Mouse (Mus musculus) CH12.LX (cell line): Measurements from ENCODE around the gene Slx4ip.

Experiments
- CTCF ChIP-seq, 2 experiments: IDR thresholded peaks in 1 of 2; conservative IDR thresholded peaks in 1 of 2; 2 replicates each; pipeline ENCODE4 v1.5.1; 2011 to 2012; ENCODE audit warnings: low read depth in 2 of 2, low read length in 2 of 2, improper control_type of control experiment in 1 of 2, inconsistent platforms in 1 of 2, mild to moderate bottlenecking in 1 of 2, moderate library complexity in 1 of 2
- HCFC1 ChIP-seq: IDR thresholded peaks from 2 replicates; pipeline ENCODE4 v1.6.1; 2012; ENCODE audit warnings: low read depth, mild to moderate bottlenecking, inconsistent platforms, low read length, improper control_type of control experiment
- POLR2A ChIP-seq: IDR thresholded peaks from 2 replicates; pipeline ENCODE4 v1.6.1; 2011; ENCODE audit warnings: low read depth, mild to moderate bottlenecking, improper control_type of control experiment, low read length
- SMC3 ChIP-seq: IDR thresholded peaks from 2 replicates; pipeline ENCODE4 v1.6.1; 2011; ENCODE audit warnings: low read depth, low read length, improper control_type of control experiment
- TCF12 ChIP-seq: IDR thresholded peaks from 2 replicates; pipeline ENCODE4 v1.6.1; 2014; ENCODE audit warnings: low read depth, mild to moderate bottlenecking, inconsistent platforms, low read length, improper control_type of control experiment
- ZC3H11A ChIP-seq: IDR thresholded peaks from 2 replicates; pipeline ENCODE4 v1.6.1; 2012; ENCODE audit warnings: low read depth, mild to moderate bottlenecking, inconsistent platforms, low read length, improper control_type of control experiment

DNA sequence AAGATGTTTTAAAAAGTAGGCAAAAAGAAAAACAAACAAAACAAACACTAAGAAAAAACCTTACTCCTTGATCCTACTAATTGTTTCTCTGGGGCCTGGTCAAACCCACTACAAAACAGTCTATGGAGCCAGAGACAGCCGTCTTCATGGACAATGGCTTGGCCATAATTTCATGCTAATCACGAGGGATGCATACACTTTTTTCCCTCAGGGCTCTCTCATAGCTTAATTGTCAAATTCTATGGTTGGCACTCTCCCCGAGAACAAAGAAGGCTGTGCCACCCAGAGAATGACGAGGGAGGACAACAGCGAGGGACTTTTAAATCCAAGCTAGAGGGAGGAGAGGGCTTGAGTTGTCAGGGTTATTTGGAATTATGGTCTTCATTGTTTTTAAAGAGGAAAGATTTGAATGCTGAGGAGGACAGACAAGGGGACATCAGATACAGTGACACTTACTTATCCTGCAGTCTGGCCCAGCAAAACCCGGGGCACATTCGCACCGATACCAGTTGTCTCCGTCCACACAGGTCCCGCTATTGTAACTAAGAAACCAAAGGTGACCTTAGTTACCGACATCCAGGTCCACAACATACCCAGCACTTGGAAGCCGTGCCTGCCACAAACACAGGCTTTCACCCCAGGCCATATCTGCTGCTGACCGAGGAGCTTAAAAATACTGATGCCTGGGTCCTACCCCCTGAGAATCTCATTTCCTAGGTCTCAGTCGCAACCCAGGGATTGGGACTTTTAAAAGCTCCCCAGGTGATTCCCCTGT, 195.8 kb downstream of the Slx4ip start:
- TF ChIP-seq CTCF (conservative IDR thresholded peaks at IDR 0.05 in 1 of 2, IDR thresholded peaks at IDR 0.05 in 1 of 2; ENCODE audit: low read depth in 2 of 2, low read length in 2 of 2) (no peak), SMC3 (no peak), ZC3H11A (no peak), POLR2A (no peak), TCF12 (no peak), HCFC1 (no peak)
